Mouse (Mus musculus) MEL (cell line): ENCODE measurements around the gene St7l. TPM values are rescaled to one million over a fixed set of nuclear protein-coding genes. Genes with fewer than 3 reads are reported as not detected.

Experiments
- DNase-seq: peaks from one replicate; pipeline ENCODE4 v3.0.0; 2011; ENCODE audit warnings: low read depth, low spot score
- H3K27ac ChIP-seq: 2 replicates; pipeline ENCODE4 v1.5.1; 2012; ENCODE audit warnings: low read depth, mild to moderate bottlenecking, control low read depth, low read length, moderate library complexity; ENCODE audit not compliant: control insufficient read depth
- H3K27me3 ChIP-seq, 2 experiments: fragments of 150-350 bp in 1 of 2; sonication (generic) in 1 of 2; 2 replicates each; pipeline ENCODE4 v1.6.1; 2012; ENCODE audit warnings: low read length in 2 of 2, mild to moderate bottlenecking in 2 of 2, improper control_type of control experiment in 1 of 2, moderate library complexity in 1 of 2; ENCODE audit not compliant: insufficient read depth in 2 of 2, control insufficient read depth in 1 of 2
- H3K36me3 ChIP-seq, 2 experiments: 2 replicates each; pipeline ENCODE4 v1.6.1; 2012 to 2014; ENCODE audit warnings: low read length in 2 of 2, improper control_type of control experiment in 1 of 2, inconsistent platforms in 1 of 2, mild to moderate bottlenecking in 1 of 2; ENCODE audit not compliant: insufficient read depth in 2 of 2, control insufficient read depth in 1 of 2
- H3K4me1 ChIP-seq, 2 experiments: fragments of 150-350 bp in 1 of 2; sonication (generic) in 1 of 2; 2 replicates each; pipeline ENCODE4 v1.6.1; 2012; ENCODE audit warnings: low read length in 2 of 2, improper control_type of control experiment in 1 of 2, mild to moderate bottlenecking in 1 of 2; ENCODE audit not compliant: insufficient read depth in 2 of 2, control insufficient read depth in 1 of 2
- H3K4me3 ChIP-seq, 2 experiments: fragments of 150-350 bp in 1 of 2; sonication (generic) in 1 of 2; 2 replicates each; pipeline ENCODE4 v1.5.1; 2012; ENCODE audit warnings: low read depth in 2 of 2, low read length in 2 of 2, mild to moderate bottlenecking in 2 of 2, moderate library complexity in 2 of 2, control low read depth in 1 of 2, improper control_type of control experiment in 1 of 2; ENCODE audit not compliant: control insufficient read depth in 1 of 2, insufficient read depth in 1 of 2
- H3K79me2 ChIP-seq: 2 replicates; pipeline ENCODE4 v1.6.1; 2012; ENCODE audit warnings: mild to moderate bottlenecking, low read length, moderate library complexity; ENCODE audit not compliant: control insufficient read depth, poor library complexity, insufficient read depth
- H3K9ac ChIP-seq: 2 replicates; pipeline ENCODE4 v1.6.1; 2012; ENCODE audit warnings: low read depth, mild to moderate bottlenecking, control low read depth, low read length, moderate library complexity; ENCODE audit not compliant: control insufficient read depth, poor library complexity, severe bottlenecking
- H3K9me3 ChIP-seq: fragments of 150-350 bp; sonication (generic); replicated peaks from 2 replicates; pipeline ENCODE4 v1.6.1; 2012; ENCODE audit warnings: mild to moderate bottlenecking, low read length, improper control_type of control experiment, moderate library complexity; ENCODE audit not compliant: insufficient read depth
- CHD2 ChIP-seq: IDR thresholded peaks from 2 replicates; pipeline ENCODE4 v1.6.1; 2011; ENCODE audit warnings: low read length, improper control_type of control experiment
- CTCF ChIP-seq, 3 experiments: IDR thresholded peaks in 2 of 3; conservative IDR thresholded peaks in 1 of 3; 2 replicates each; pipeline ENCODE4 v1.5.1; 2011 to 2012; ENCODE audit warnings: low read length in 3 of 3, low read depth in 2 of 3, mild to moderate bottlenecking in 2 of 3, improper control_type of control experiment in 1 of 3, inconsistent platforms in 1 of 3, mixed read lengths in 1 of 3, moderate library complexity in 1 of 3; ENCODE audit not compliant: control insufficient read depth in 1 of 3, insufficient read depth in 1 of 3, poor library complexity in 1 of 3, severe bottlenecking in 1 of 3
- E2F4 ChIP-seq: IDR thresholded peaks from 2 replicates; pipeline ENCODE4 v1.6.1; 2011; ENCODE audit warnings: low read depth, low read length, improper control_type of control experiment, borderline replicate concordance
- ETS1 ChIP-seq: IDR thresholded peaks from 2 replicates; pipeline ENCODE4 v1.6.1; 2012; ENCODE audit warnings: low read depth, mild to moderate bottlenecking, inconsistent platforms, low read length, improper control_type of control experiment, moderate library complexity
- GATA1 ChIP-seq: IDR thresholded peaks from 2 replicates; pipeline ENCODE4 v1.6.1; 2011; ENCODE audit warnings: low read depth, low read length, improper control_type of control experiment
- HCFC1 ChIP-seq: IDR thresholded peaks from 2 replicates; pipeline ENCODE4 v1.6.1; 2012; ENCODE audit warnings: low read depth, mild to moderate bottlenecking, inconsistent platforms, low read length, improper control_type of control experiment, moderate library complexity
- JUND ChIP-seq: IDR thresholded peaks from 2 replicates; pipeline ENCODE4 v1.6.1; 2011; ENCODE audit warnings: low read depth, mild to moderate bottlenecking, improper control_type of control experiment, low read length
- KAT2A ChIP-seq: conservative IDR thresholded peaks from 2 replicates; pipeline ENCODE4 v1.6.1; 2012; ENCODE audit warnings: low read depth, low read length, improper control_type of control experiment, inconsistent platforms
- MAZ ChIP-seq: IDR thresholded peaks from 2 replicates; pipeline ENCODE4 v1.6.1; 2012; ENCODE audit warnings: low read depth, mild to moderate bottlenecking, inconsistent platforms, low read length, improper control_type of control experiment
- MEF2A ChIP-seq: IDR thresholded peaks from 2 replicates; pipeline ENCODE4 v1.6.1; 2014; ENCODE audit warnings: low read depth, mild to moderate bottlenecking, inconsistent platforms, low read length, improper control_type of control experiment; ENCODE audit not compliant: poor library complexity, insufficient replicate concordance, severe bottlenecking; ENCODE audit errors: extremely low read depth
- MYB ChIP-seq: IDR thresholded peaks from 2 replicates; pipeline ENCODE4 v1.6.1; 2011; ENCODE audit warnings: mild to moderate bottlenecking, low read depth, low read length, improper control_type of control experiment
- NELFE ChIP-seq: IDR thresholded peaks from 2 replicates; pipeline ENCODE4 v1.6.1; 2011; ENCODE audit warnings: low read depth, low read length, improper control_type of control experiment
- NRF1 ChIP-seq: IDR thresholded peaks from 2 replicates; pipeline ENCODE4 v1.6.1; 2014; ENCODE audit warnings: low read depth, mild to moderate bottlenecking, inconsistent platforms, low read length, improper control_type of control experiment, moderate library complexity; ENCODE audit not compliant: poor library complexity, insufficient read depth, severe bottlenecking
- POLR2A ChIP-seq, 2 experiments: IDR thresholded peaks; 2 replicates each; pipeline ENCODE4 v1.6.1; 2011 to 2012; ENCODE audit warnings: low read length in 2 of 2, mild to moderate bottlenecking in 2 of 2, control low read depth in 1 of 2, improper control_type of control experiment in 1 of 2, low read depth in 1 of 2, moderate library complexity in 1 of 2; ENCODE audit not compliant: control insufficient read depth in 1 of 2, insufficient read depth in 1 of 2, poor library complexity in 1 of 2
- RAD21 ChIP-seq: IDR thresholded peaks from 2 replicates; pipeline ENCODE4 v1.6.1; 2011; ENCODE audit warnings: mild to moderate bottlenecking, low read depth, low read length, improper control_type of control experiment
- RCOR1 ChIP-seq: IDR thresholded peaks from 2 replicates; pipeline ENCODE4 v1.6.1; 2012; ENCODE audit warnings: low read depth, mild to moderate bottlenecking, inconsistent platforms, low read length, improper control_type of control experiment
- SMC3 ChIP-seq: IDR thresholded peaks from 2 replicates; pipeline ENCODE4 v1.6.1; 2011; ENCODE audit warnings: low read depth, low read length, improper control_type of control experiment
- TBP ChIP-seq: IDR thresholded peaks from 2 replicates; pipeline ENCODE4 v1.8.0; 2011; ENCODE audit warnings: low read depth, low read length, improper control_type of control experiment
- USF1 ChIP-seq: IDR thresholded peaks from 2 replicates; pipeline ENCODE4 v1.6.1; 2014; ENCODE audit warnings: low read depth, mild to moderate bottlenecking, inconsistent platforms, low read length, improper control_type of control experiment, moderate library complexity
- USF2 ChIP-seq, 2 experiments: IDR thresholded peaks; 2 replicates each; pipeline ENCODE4 v1.6.1; 2011 to 2012; ENCODE audit warnings: improper control_type of control experiment in 2 of 2, low read length in 2 of 2, borderline replicate concordance in 1 of 2, inconsistent platforms in 1 of 2, low read depth in 1 of 2, mild to moderate bottlenecking in 1 of 2; ENCODE audit not compliant: insufficient read depth in 1 of 2
- ZMIZ1 ChIP-seq: IDR thresholded peaks from 2 replicates; pipeline ENCODE4 v1.6.1; 2012; ENCODE audit warnings: low read depth, mild to moderate bottlenecking, inconsistent platforms, low read length, improper control_type of control experiment, moderate library complexity
- ZNF384 ChIP-seq: IDR thresholded peaks from 2 replicates; pipeline ENCODE4 v1.6.1; 2012; ENCODE audit warnings: low read depth, mild to moderate bottlenecking, inconsistent platforms, low read length, improper control_type of control experiment
- polyA plus RNA-seq, 2 experiments: library from polyadenylated mRNA; stranded (reverse) in 1 of 2; unstranded in 1 of 2; fragments of >175 nt in 1 of 2; fragments of >200 nt in 1 of 2; gene quantifications; 2 replicates each; pipeline versions ENCODE4 v1.2.1 to v1.2.4; 2012; ENCODE audit warnings: low replicate concordance in 2 of 2, low read depth in 1 of 2; ENCODE audit not compliant: insufficient read length in 2 of 2, insufficient read depth in 1 of 2, missing spikeins in 1 of 2
- total RNA-seq: library from RNA; depleted of rRNA; stranded (reverse); fragments of 300-350 nt; gene quantifications from 2 replicates; pipeline ENCODE4 v1.2.3, GENCODE M21; 2012

The St7l gene
- total and polyA plus RNA-seq, 3 experiments, result 8.0 to 8.6 TPM; not detected in 1

- H3K9ac ChIP-seq, result no peak overlapping the region
- H3K27me3 ChIP-seq, result no peaks in the 10 kb centered on the region
- no peak for TF ChIP-seq NELFE
- no peak for TF ChIP-seq NRF1
- TF ChIP-seq ETS1, result no peak
- no peak for TF ChIP-seq MAZ
- TF ChIP-seq HCFC1, result no peak
- no peak for TF ChIP-seq USF2 (IDR thresholded peaks at IDR 0.05; ENCODE audit: borderline replicate concordance in 1 of 2, insufficient read depth in 1 of 2, low read depth in 1 of 2, low read length in 2 of 2)
- no peak for TF ChIP-seq RAD21
- no peak for TF ChIP-seq JUND
- TF ChIP-seq, all 39 proteins: peak for 0
- H3K4me1 ChIP-seq, result no peaks in the 10 kb centered on the region; a peak in 1 of 4 replicates
- no peak overlapping the region for H3K4me3 ChIP-seq
- H3K79me2 ChIP-seq, result no peaks in the 10 kb centered on the region
- H3K9me3 ChIP-seq, result no peaks in the 10 kb centered on the region
- H3K27ac ChIP-seq, result no peak overlapping the region
- DNase-seq, result no peak
- H3K36me3 ChIP-seq, result no peaks in the 10 kb centered on the region; a peak in 1 of 4 replicates
These were observed 96.5 kb downstream of the St7l start for GRCm38 (mm10) chr3:104960026-104961000.

DNA sequence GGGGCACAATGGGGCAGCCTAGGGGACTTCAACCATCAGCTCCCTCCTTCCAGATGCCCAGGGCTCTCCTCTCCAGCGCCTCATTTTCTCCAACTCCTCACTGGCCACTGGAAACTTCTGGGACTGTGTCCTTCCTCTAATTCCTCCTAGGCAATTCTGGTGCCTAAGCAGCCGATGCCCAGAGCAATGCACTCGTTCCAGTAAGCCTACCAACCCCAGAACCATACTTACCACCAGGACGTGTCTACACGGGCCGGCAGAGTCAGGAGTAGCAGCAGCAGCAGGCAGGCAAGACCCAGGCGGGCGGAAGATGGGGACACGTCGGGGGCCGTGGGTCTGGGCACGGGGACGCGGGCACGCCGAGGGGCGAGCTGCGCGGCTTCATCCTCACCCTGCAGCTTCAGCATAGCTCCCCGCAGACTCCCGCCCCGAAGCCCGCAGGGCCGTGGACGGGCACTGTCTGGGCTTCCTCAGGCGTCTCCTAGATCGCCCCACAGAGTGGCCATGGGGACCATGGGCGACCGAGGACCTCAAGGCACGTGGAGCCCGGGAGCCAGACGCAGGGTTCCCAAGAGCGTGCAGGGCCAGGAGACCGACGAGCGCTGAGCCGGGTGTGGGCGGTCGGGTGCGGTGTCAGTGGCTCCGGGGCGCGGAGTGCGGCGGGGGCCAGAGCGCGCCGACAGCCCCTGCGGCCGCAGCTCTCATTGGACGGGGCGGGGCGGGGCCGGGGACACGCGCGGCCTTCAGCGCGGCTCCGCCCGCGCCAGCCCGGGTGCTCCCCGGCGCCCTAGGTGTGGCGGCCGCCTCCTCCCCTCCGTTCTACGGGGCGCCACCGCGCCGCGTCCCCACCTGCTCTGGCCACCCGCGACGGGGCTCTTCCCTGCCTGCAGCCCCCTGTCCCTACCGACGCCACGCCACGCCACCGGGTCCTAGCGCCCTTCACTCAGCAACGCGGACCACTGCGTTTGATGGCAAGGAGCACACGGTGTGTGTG is 97.6 kb downstream of the St7l start, which contains the start of gene Wnt2b:
Gene Wnt2b (minus strand): TSS at position 856 of the 994 bp plus-strand sequence.
- H3K36me3 ChIP-seq, result no peaks in the 10 kb centered on the region; a peak in 1 of 4 replicates
- DNase-seq, result no peak
- H3K4me1 ChIP-seq, result no peaks in the 10 kb centered on the region; a peak in 1 of 4 replicates
- no peaks in the 10 kb centered on the region for H3K79me2 ChIP-seq
- no peaks in the 10 kb centered on the region for H3K27me3 ChIP-seq
- no peaks in the 10 kb centered on the region for H3K9me3 ChIP-seq
- no peak within 1 kb of the TSS for H3K9ac ChIP-seq
- H3K27ac ChIP-seq, result no peak within 1 kb of the TSS
- H3K4me3 ChIP-seq, result no peak within 1 kb of the TSS
- TF ChIP-seq SMC3, result no peak
- TF ChIP-seq POLR2A (IDR thresholded peaks at IDR 0.05; ENCODE audit: control insufficient read depth in 1 of 2, insufficient read depth in 1 of 2, low read depth in 1 of 2, low read length in 2 of 2, poor library complexity in 1 of 2), result no peak
- TF ChIP-seq MYB, result no peak
- no peak for TF ChIP-seq CHD2
- no peak for TF ChIP-seq MEF2A
- TF ChIP-seq USF2 (IDR thresholded peaks at IDR 0.05; ENCODE audit: borderline replicate concordance in 1 of 2, insufficient read depth in 1 of 2, low read depth in 1 of 2, low read length in 2 of 2), result no peak
- no peak for TF ChIP-seq CTCF (IDR thresholded peaks at IDR 0.05 in 2 of 3, conservative IDR thresholded peaks at IDR 0.05 in 1 of 3; ENCODE audit: control insufficient read depth in 1 of 3, insufficient read depth in 1 of 3, low read depth in 2 of 3, low read length in 3 of 3, poor library complexity in 1 of 3, severe bottlenecking in 1 of 3)
- TF ChIP-seq NELFE, result no peak
- TF ChIP-seq USF1, result no peak
- TF ChIP-seq E2F4, result no peak
- TF ChIP-seq TBP, result no peak
- TF ChIP-seq JUND, result no peak
- no peak for TF ChIP-seq RCOR1
- no peak for TF ChIP-seq KAT2A
- no peak for TF ChIP-seq GATA1
- no peak for TF ChIP-seq ZNF384
- no peak for TF ChIP-seq ETS1
- no peak for TF ChIP-seq ZMIZ1
